Mouse (Mus musculus): ENCODE results near the gene Usp1. TPM values are rescaled to one million over a fixed set of nuclear protein-coding genes. Genes with fewer than 3 reads are reported as not detected.
"Not testable (repeated sequence)": the region's sequence is repeated elsewhere in the genome, so short reads cannot be mapped to it uniquely, and the experiment has no call there.

Usp1 gene
- polyA plus RNA-seq, 2 experiments = 64.3 to 106 TPM

DNA sequence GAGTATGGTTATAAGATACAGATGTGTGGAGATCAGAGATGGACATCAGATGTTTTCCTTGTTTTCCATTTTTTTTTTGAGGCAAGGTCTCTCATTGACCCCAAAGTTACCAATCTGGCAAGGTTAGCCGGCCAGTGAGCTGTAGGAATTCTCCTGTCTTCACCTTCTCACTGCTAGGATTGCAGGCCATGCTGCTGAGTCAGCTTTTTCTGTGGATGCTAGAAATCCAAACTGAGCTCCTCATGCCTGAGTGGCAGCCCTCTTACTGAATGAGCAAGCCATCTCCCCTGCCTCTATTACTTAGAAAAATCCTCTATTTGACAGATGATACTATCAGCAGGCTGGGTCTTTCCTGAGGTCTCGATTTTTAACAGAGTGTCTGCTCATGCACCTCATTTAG, 55.1 kb downstream of the Usp1 start:
- H3K4me3 ChIP-seq (replicated peaks; ENCODE audit: low read length) = no peak overlapping the region
- no peak overlapping the region for H3K9ac ChIP-seq (ENCODE audit: low read depth, low read length, severe bottlenecking)
- no peaks in the 10 kb centered on the region for H3K4me1 ChIP-seq (ENCODE audit: control insufficient read depth, insufficient read depth, low read length)
- no peaks in the 10 kb centered on the region for H3K9me3 ChIP-seq (ENCODE audit: control insufficient read depth, low read length)
- TF ChIP-seq POLR2A (IDR thresholded peaks at IDR 0.05; ENCODE audit: borderline replicate concordance, extremely low read depth, insufficient read depth, insufficient read length) = no peak
- H3K27me3 ChIP-seq (ENCODE audit: control insufficient read depth, insufficient read depth, low read length) = no peaks in the 10 kb centered on the region
- ATAC-seq (ENCODE audit: low FRiP score, low read depth) (no peak), DNase-seq (ENCODE audit: low spot score) (no peak)
- peaks cover 38% of the 10 kb centered on the region for H3K36me3 ChIP-seq (ENCODE audit: control insufficient read depth, insufficient read depth, low read length)
- WGBS = 87% methylated on average over 2 of the region's 2 CpGs
- H3K27ac ChIP-seq (replicated peaks; ENCODE audit: low read depth, low read length) = no peak overlapping the region
- H3K4me2 ChIP-seq (replicated peaks; ENCODE audit: low read depth, low read length, severe bottlenecking) = no peak overlapping the region

DNA sequence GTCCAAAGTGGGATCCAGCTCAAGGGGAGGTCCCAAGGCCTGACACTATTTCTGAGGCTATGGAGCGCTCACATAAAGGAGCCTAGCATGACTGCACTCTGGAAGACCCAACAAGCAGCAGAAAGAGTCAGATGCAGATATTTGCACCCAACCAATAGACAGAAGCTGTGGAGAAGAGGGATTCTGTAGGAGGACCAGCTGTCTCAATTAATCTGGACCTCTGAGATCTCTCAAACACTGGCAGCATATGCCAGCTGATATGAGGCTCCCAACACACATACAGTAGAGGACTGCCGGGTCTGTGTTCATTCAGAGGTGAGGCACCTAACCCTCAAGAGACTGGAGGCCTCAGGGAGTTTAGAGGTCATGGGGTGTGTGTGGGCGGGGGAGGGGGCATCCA, 56.4 kb downstream of the Usp1 start:
- not testable (repeated sequence) for DNase-seq (ENCODE audit: low spot score); H3K27me3 ChIP-seq (ENCODE audit: control insufficient read depth, insufficient read depth, low read length); H3K4me1 ChIP-seq (ENCODE audit: control insufficient read depth, insufficient read depth, low read length); ATAC-seq (ENCODE audit: low FRiP score, low read depth); H3K4me2 ChIP-seq (replicated peaks; ENCODE audit: low read depth, low read length, severe bottlenecking); H3K27ac ChIP-seq (replicated peaks; ENCODE audit: low read depth, low read length); H3K4me3 ChIP-seq (replicated peaks; ENCODE audit: low read length); H3K9me3 ChIP-seq (ENCODE audit: control insufficient read depth, low read length); H3K9ac ChIP-seq (ENCODE audit: low read depth, low read length, severe bottlenecking)
- 85% methylated on average over 3 of the region's 3 CpGs for WGBS
- H3K36me3 ChIP-seq (ENCODE audit: control insufficient read depth, insufficient read depth, low read length) = peaks cover 34% of the 10 kb centered on the region

DNA sequence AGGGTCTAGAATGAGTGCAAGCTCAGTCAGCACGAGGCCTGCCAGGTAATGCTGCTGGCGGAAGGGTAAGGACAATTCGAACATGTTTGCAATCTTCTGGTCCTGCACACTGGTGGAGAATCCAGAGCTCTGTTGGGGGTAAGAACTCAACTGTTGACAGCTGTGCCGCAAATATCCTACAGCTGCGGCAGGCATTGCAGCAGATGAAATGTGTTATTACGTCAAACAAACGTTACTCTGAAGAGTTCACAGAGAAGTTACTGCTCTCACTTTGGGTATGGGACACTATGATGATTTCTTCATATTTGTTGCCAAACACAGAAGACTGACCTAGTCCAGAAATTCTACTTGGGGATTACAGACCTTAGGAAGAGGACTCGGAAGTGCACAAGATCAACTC, 61.1 kb downstream of the Usp1 start:
- ATAC-seq (ENCODE audit: low FRiP score, low read depth) (no peak), DNase-seq (ENCODE audit: low spot score) (no peak)
- Histone ChIP-seq H3K36me3 (ENCODE audit: control insufficient read depth, insufficient read depth, low read length) (peaks cover 46% of the 10 kb centered on the region), H3K4me2 (replicated peaks; ENCODE audit: low read depth, low read length, severe bottlenecking) (no peak overlapping the region), H3K27me3 (ENCODE audit: control insufficient read depth, insufficient read depth, low read length) (no peaks in the 10 kb centered on the region), H3K9me3 (ENCODE audit: control insufficient read depth, low read length) (no peaks in the 10 kb centered on the region), H3K4me1 (ENCODE audit: control insufficient read depth, insufficient read depth, low read length) (no peaks in the 10 kb centered on the region), H3K4me3 (replicated peaks; ENCODE audit: low read length) (no peak overlapping the region), H3K9ac (ENCODE audit: low read depth, low read length, severe bottlenecking) (no peak overlapping the region), H3K27ac (replicated peaks; ENCODE audit: low read depth, low read length) (no peak overlapping the region)
- WGBS = 73% methylated on average over 8 of the region's 8 CpGs
- no peak for TF ChIP-seq POLR2A (IDR thresholded peaks at IDR 0.05; ENCODE audit: borderline replicate concordance, extremely low read depth, insufficient read depth, insufficient read length)

Other genes starting within 250 kb of the Usp1 start
- 0.78 and 1.6 TPM in 2 replicates for gene L1td1, start 197.1 kb upstream of the Usp1 start, polyA plus RNA-seq (2012; rRNA removed)
- 0.40 and 0.62 TPM in 2 replicates for gene L1td1, start 197.1 kb upstream of the Usp1 start, polyA plus RNA-seq (2014; fragmentation: Nextera tagmentation; extraction: Ambion mirVana)
- gene Kank4, start 106.3 kb upstream of the Usp1 start, polyA plus RNA-seq (2012; rRNA removed) = 11.6 and 12.5 TPM in 2 replicates
- 3.7 and 4.0 TPM in 2 replicates for gene Kank4, start 106.3 kb upstream of the Usp1 start, polyA plus RNA-seq (2014; fragmentation: Nextera tagmentation; extraction: Ambion mirVana)
- gene I0C0044D17Rik, start 100.0 kb upstream of the Usp1 start, polyA plus RNA-seq (2012; rRNA removed) = not detected in 2 replicates
- not detected in 2 replicates for gene I0C0044D17Rik, start 100.0 kb upstream of the Usp1 start, polyA plus RNA-seq (2014; fragmentation: Nextera tagmentation; extraction: Ambion mirVana)
- 0.04 TPM in 1 of 2 replicates, not detected in the other for gene Angptl3, start 107.1 kb downstream of the Usp1 start, polyA plus RNA-seq (2012; rRNA removed)
- 0.75 and 0.98 TPM in 2 replicates for gene Angptl3, start 107.1 kb downstream of the Usp1 start, polyA plus RNA-seq (2014; fragmentation: Nextera tagmentation; extraction: Ambion mirVana)
- 120 and 154 TPM in 2 replicates for gene Dock7, start 197.1 kb downstream of the Usp1 start, polyA plus RNA-seq (2012; rRNA removed)
- 73.2 and 75.0 TPM in 2 replicates for gene Dock7, start 197.1 kb downstream of the Usp1 start, polyA plus RNA-seq (2014; fragmentation: Nextera tagmentation; extraction: Ambion mirVana)